Mouse (Mus musculus) forebrain, embryonic 10.5 days (tissue): ENCODE data around the gene Fbxw7. TPM values are rescaled to one million over a fixed set of nuclear protein-coding genes. Genes with fewer than 3 reads are reported as not detected.
A peak's percentile ranks its signal among the peaks of the same experiment; 100 is the strongest.

Source experiments
- DNase-seq: peaks from one replicate; pipeline ENCODE4 v3.0.0-alpha.2; 2017; ENCODE audit warnings: low spot score; ENCODE audit errors: extremely low spot score
- H3K27ac ChIP-seq: fragments of 300-500 bp; sonication (generic); 2 replicates; pipeline ENCODE4 v1.5.1; 2016; ENCODE audit warnings: mild to moderate bottlenecking
- H3K27me3 ChIP-seq: fragments of 300-500 bp; sonication (generic); 2 replicates; pipeline ENCODE4 v1.6.1; 2016; ENCODE audit warnings: mild to moderate bottlenecking; ENCODE audit not compliant: poor library complexity, severe bottlenecking
- H3K36me3 ChIP-seq: fragments of 300-500 bp; sonication (generic); replicated peaks from 2 replicates; pipeline ENCODE4 v1.6.1; 2016; ENCODE audit warnings: mild to moderate bottlenecking, moderate library complexity
- H3K4me1 ChIP-seq: fragments of 300-500 bp; sonication (generic); 2 replicates; pipeline ENCODE4 v1.6.1; 2016
- H3K4me3 ChIP-seq: fragments of 300-500 bp; sonication (generic); 2 replicates; pipeline ENCODE4 v1.5.1; 2016; ENCODE audit warnings: mild to moderate bottlenecking, moderate library complexity
- H3K9me3 ChIP-seq: fragments of 300-500 bp; sonication (generic); 2 replicates; pipeline ENCODE4 v1.6.1; 2016; ENCODE audit warnings: mild to moderate bottlenecking, moderate library complexity
- WGBS: fragments of 180-500 bp; shearing (Covaris S2); methylation state at CpG from one replicate; pipeline ENCODE4 v1.1.7; 2016; 5-methylcytosine and 5-hydroxymethylcytosine counted together
- polyA plus RNA-seq: library from polyadenylated mRNA; unstranded; fragments of >200 nt; fragmentation: Nextera tagmentation; extraction: Ambion mirVana; gene quantifications from 2 replicates; pipeline ENCODE4 v1.2.1, GENCODE M21; 2016

The Fbxw7 gene
- polyA plus RNA-seq, 1 experiment from 2014 or later: 11.7 TPM

DNA sequence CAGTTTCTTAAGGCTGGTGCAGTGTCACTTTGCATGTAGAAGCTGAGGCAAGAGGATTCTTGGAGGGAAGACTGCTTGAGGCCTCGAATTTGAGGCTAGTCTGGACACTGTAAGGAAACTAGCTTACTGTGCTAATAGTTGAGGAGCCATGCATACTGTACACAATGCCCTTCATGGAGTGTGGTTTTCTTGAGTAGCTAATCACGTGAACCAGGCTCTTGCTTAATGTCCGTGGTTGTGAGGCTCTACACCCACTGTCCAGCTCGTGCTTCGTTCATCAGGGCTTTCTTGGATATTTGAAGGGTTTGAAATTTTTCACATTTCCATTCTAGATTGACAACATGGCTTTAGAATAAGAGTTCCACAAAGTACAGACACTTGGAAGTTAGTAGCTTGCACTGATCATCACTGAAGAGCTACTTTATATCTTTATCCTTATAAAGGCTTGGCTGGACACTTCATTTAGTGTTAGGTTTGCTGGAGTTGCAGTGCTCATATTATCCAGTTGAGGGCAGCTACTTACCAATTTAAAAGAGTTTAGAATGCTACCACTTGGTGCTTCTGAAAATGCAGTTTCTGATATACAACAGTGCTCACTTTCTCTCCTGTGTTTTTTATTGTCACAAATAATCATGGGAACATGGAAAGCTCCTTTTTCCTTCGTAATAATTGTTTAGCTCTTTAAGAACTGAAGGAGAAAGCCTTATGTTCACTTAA is 106.8 kb downstream of the Fbxw7 start:
- Histone ChIP-seq H3K4me1 (0 out of 2 replicates have a peak, but pooled peaks cover 5% of the 10 kb centered on the region), H3K9me3 (no peaks in the 10 kb centered on the region), H3K27me3 (no peaks in the 10 kb centered on the region), H3K4me3 (no peak overlapping the region), H3K27ac (no peak overlapping the region), H3K36me3 (no peaks in the 10 kb centered on the region)
- 85% methylated on average over 6 of the region's 6 CpGs for WGBS
- DNase-seq: no peak

DNA sequence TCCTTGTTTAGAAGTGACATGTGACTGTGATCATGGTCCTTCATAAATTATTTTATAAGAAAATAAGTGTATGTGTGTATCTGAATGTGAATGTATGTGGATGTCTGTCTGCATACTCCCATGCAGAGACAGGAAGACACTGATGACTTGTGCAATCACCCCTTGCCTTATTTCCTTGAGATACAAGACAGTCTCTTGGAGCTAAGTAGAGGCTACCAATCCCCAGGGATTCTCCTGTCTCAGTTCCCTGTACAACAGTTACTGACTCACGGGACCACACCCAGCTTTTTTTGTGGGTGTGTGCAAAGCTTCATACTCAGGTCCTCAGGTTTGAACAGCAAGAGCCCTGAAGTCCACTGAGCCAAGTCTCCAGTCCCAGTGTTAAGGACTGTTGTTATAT is 108.2 kb downstream of the Fbxw7 start:
- H3K27ac ChIP-seq: no peak overlapping the region
- no peak overlapping the region for H3K4me3 ChIP-seq
- H3K27me3 ChIP-seq: no peaks in the 10 kb centered on the region
- no peak for DNase-seq
- WGBS: 71% methylated on average over 1 of the region's 1 CpGs
- H3K9me3 ChIP-seq: no peaks in the 10 kb centered on the region
- no peaks in the 10 kb centered on the region for H3K36me3 ChIP-seq
- H3K4me1 ChIP-seq: 0 out of 2 replicates have a peak, but pooled peaks cover 5% of the 10 kb centered on the region

- Histone ChIP-seq H3K27ac (no peak overlapping the region), H3K4me1 (0 out of 2 replicates have a peak, but pooled peaks cover 5% of the 10 kb centered on the region), H3K36me3 (no peaks in the 10 kb centered on the region), H3K4me3 (no peak overlapping the region), H3K9me3 (no peaks in the 10 kb centered on the region), H3K27me3 (no peaks in the 10 kb centered on the region)
- 92% methylated on average over 1 of the region's 1 CpGs for WGBS
- no peak for DNase-seq
These were observed 108.6 kb downstream of the Fbxw7 start for GRCm38 (mm10) chr3:84923670-84924069.

DNA sequence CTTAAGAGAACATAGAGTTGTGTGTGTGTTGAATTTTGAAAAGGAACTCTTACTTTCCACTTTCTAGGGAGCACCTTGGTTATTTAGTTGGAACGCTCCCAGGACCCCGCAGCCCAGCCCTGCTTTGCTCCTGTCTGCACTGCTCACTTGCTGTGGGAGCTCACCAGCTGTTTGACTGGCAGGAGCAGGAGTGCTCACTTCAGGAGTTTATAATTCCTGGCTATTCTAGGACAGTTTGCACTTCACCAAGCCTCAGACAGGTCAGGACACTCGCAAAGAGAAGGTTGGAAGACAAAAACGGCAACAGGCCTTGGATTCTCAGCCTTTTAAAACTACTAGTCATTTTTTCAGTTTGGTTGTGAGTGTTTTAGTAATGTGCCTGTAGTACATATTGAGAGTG is 110.2 kb downstream of the Fbxw7 start:
- H3K4me3 ChIP-seq: no peak overlapping the region
- no peak for DNase-seq
- H3K36me3 ChIP-seq: no peaks in the 10 kb centered on the region
- 0 out of 2 replicates have a peak, but pooled peaks cover 5% of the 10 kb centered on the region for H3K4me1 ChIP-seq
- no peaks in the 10 kb centered on the region for H3K9me3 ChIP-seq
- H3K27ac ChIP-seq: no peak overlapping the region
- no peaks in the 10 kb centered on the region for H3K27me3 ChIP-seq
- WGBS: 85% methylated on average over 4 of the region's 4 CpGs

- Histone ChIP-seq H3K9me3 (no peaks in the 10 kb centered on the region), H3K27ac (no peak overlapping the region), H3K4me3 (no peak overlapping the region), H3K4me1 (0 out of 2 replicates have a peak, but pooled peaks cover 5% of the 10 kb centered on the region), H3K27me3 (no peaks in the 10 kb centered on the region), H3K36me3 (no peaks in the 10 kb centered on the region)
- WGBS: 90% methylated on average over 5 of the region's 5 CpGs
- DNase-seq: no peak
These were observed 111.1 kb downstream of the Fbxw7 start for GRCm38 (mm10) chr3:84926140-84926539.

- Histone ChIP-seq H3K27ac (no peak overlapping the region), H3K9me3 (no peaks in the 10 kb centered on the region), H3K36me3 (no peaks in the 10 kb centered on the region), H3K4me1 (0 out of 2 replicates have a peak, but pooled peaks cover 5% of the 10 kb centered on the region), H3K4me3 (no peak overlapping the region), H3K27me3 (no peaks in the 10 kb centered on the region)
- 93% methylated on average over 8 of the region's 8 CpGs for WGBS
- no peak for DNase-seq
These were observed 112.2 kb downstream of the Fbxw7 start for GRCm38 (mm10) chr3:84927168-84927794.

GRCm38 (mm10) chr3:84927901-84928300 is 112.8 kb downstream of the Fbxw7 start:
- Histone ChIP-seq H3K27ac (no peak overlapping the region), H3K9me3 (no peaks in the 10 kb centered on the region), H3K4me1 (0 out of 2 replicates have a peak, but pooled peaks cover 5% of the 10 kb centered on the region), H3K27me3 (no peaks in the 10 kb centered on the region), H3K4me3 (no peak overlapping the region), H3K36me3 (no peaks in the 10 kb centered on the region)
- no peak for DNase-seq
- 98% methylated on average over 2 of the region's 2 CpGs for WGBS

DNA sequence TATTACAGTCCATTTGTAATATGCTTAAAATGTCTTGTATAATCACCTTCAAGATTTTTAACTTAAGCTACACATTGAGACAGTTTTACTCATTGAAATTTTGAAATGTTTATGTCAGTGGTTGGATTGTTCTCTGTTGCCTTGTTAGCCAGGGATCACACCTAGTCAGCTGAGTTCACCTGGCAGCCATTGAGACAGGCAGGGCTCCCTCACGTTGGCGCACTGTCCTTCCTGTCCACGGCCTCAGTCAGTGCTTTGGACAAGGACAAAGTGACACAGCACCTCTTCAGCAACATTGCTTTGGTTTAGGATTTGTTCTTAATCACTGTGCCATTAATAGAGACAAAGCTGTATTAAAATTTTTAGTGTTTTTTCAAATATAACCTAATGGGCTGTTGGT is 114.1 kb downstream of the Fbxw7 start:
- Histone ChIP-seq H3K27ac (no peak overlapping the region), H3K27me3 (no peaks in the 10 kb centered on the region), H3K4me3 (no peak overlapping the region), H3K4me1 (0 out of 2 replicates have a peak, but pooled peaks cover 5% of the 10 kb centered on the region), H3K9me3 (no peaks in the 10 kb centered on the region), H3K36me3 (no peaks in the 10 kb centered on the region)
- WGBS: 97% methylated on average over 3 of the region's 3 CpGs
- no peak for DNase-seq

GRCm38 (mm10) chr3:84930683-84931082 is 115.6 kb downstream of the Fbxw7 start:
- Histone ChIP-seq H3K4me3 (no peak overlapping the region), H3K4me1 (no peaks in the 10 kb centered on the region), H3K36me3 (no peaks in the 10 kb centered on the region), H3K27me3 (no peaks in the 10 kb centered on the region), H3K27ac (no peak overlapping the region), H3K9me3 (no peaks in the 10 kb centered on the region)
- WGBS: 92% methylated on average over 3 of the region's 3 CpGs
- DNase-seq: no peak

GRCm38 (mm10) chr3:84935729-84936128 is 120.7 kb downstream of the Fbxw7 start:
- Histone ChIP-seq H3K27me3 (no peaks in the 10 kb centered on the region), H3K4me3 (no peak overlapping the region), H3K4me1 (peaks cover 23% of the 10 kb centered on the region), H3K27ac (no peak overlapping the region), H3K9me3 (no peaks in the 10 kb centered on the region), H3K36me3 (no peaks in the 10 kb centered on the region)
- DNase-seq: no peak
- 89% methylated on average over 1 of the region's 1 CpGs for WGBS

- H3K4me3 ChIP-seq: no peak overlapping the region
- H3K36me3 ChIP-seq: no peaks in the 10 kb centered on the region
- no peak overlapping the region for H3K27ac ChIP-seq
- H3K9me3 ChIP-seq: no peaks in the 10 kb centered on the region
- WGBS: 58% methylated on average over 2 of the region's 2 CpGs
- peaks cover 23% of the 10 kb centered on the region for H3K4me1 ChIP-seq
- no peaks in the 10 kb centered on the region for H3K27me3 ChIP-seq
- DNase-seq: no peak
These were observed 121.2 kb downstream of the Fbxw7 start for GRCm38 (mm10) chr3:84936252-84936651.

DNA sequence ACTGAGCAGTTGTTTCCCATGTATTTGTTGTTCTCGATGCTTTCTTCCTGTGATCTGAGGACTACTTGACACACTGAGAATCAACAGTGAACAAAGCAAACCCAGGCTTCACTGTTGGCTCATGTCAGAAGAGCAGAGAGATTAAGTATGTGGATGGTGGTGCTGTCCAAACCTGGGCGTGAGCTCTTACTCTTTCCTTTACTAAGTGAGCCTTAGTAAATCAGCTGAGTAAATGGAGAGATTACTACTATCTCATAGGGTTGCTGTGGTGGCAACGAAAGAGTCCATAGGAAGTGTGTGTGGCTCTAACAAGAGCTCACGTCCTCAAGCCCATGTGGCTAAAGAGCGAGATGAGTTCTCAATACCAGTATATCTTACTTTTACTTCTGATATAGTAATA is 121.9 kb downstream of the Fbxw7 start:
- no peak for DNase-seq
- peak overlapping the region; percentile 22; the same call in 1 of the 2 replicates for H3K27ac ChIP-seq
- WGBS: 77% methylated on average over 5 of the region's 5 CpGs
- H3K4me1 ChIP-seq: peaks cover 23% of the 10 kb centered on the region
- H3K4me3 ChIP-seq: no peak overlapping the region
- no peaks in the 10 kb centered on the region for H3K9me3 ChIP-seq
- H3K27me3 ChIP-seq: no peaks in the 10 kb centered on the region
- no peaks in the 10 kb centered on the region for H3K36me3 ChIP-seq
